Mouse (Mus musculus): ENCODE results near the gene Ntn1.

- no peak for TF ChIP-seq TAL1 (IDR thresholded peaks at IDR 0.05; ENCODE audit: low read length)
- no peak for TF ChIP-seq GATA1 (IDR thresholded peaks at IDR 0.05; ENCODE audit: low read length)
These were observed 228.5 kb downstream of the Ntn1 start for GRCm38 (mm10) chr11:68171973-68172647.
